11 mouse cellular contexts compared by ENCODE assay signal in the genomic region with DNA sequence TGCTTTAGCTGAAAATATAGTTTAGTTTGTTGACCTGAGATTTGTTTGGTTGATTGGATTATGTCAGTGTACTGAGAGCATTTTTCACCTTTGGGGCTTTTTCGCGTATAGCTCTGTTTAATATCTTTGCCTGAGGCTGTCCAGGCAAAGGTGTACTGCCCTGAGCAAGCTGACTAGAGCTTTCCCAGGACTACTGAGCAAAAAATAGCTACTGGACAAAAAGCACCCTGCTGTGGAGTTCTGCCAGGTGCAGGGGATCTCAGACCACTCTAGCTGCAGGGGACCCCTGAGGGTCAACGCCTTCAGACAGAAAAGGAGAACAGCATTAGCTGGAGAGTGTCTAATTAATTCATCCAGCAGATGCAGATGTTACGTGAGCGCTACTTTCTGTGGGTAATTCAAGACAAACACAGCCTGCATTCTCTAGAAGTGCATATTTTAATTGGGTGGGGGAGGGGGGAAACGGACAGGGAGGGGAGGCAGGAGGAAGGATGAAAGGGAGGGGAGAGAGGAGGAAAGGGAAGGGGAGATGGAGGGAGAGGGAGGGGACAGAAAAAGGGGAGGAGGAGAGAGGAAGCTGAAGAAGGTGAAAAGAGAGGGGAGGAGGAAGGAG.
A peak's percentile ranks its signal among the peaks of the same experiment; 100 is the strongest.
DNase-seq lines count a peak whose midpoint lies in the region; ATAC-seq and TF ChIP-seq lines count a peak whose summit lies in the region.
"Had no signal": no experiment of that assay in that cellular context is flagged by ENCODE, and none has a peak within 500 bp of the region (broad histone marks: within the 10 kb centered on the region; RNA-seq: fewer than 3 reads in every experiment).

No protein-coding gene starts in this region.

- H3K36me3 ChIP-seq in kidney, embryonic 16.5 days (ENCODE audit: insufficient read depth, low read length) = no peaks in the 10 kb centered on the region
- no peaks in the 10 kb centered on the region for H3K36me3 ChIP-seq in forebrain, embryonic 13.5 days (ENCODE audit: poor library complexity, severe bottlenecking)
- H3K36me3 ChIP-seq in limb, embryonic 13.5 days = no peaks in the 10 kb centered on the region
- H3K36me3 ChIP-seq: limb, embryonic 15.5 days had no signal

- no peak for TF ChIP-seq POLR2A in olfactory bulb, adult 2 months (IDR thresholded peaks at IDR 0.05; ENCODE audit: insufficient read depth, low read depth, low read length)

- no peaks in the 10 kb centered on the region for H3K4me1 ChIP-seq in kidney, embryonic 16.5 days (ENCODE audit: insufficient read depth, low read length)
- peaks cover 38% of the 10 kb centered on the region for H3K4me1 ChIP-seq in forebrain, embryonic 13.5 days
- H3K4me1 ChIP-seq in limb, embryonic 13.5 days = peaks cover 5% of the 10 kb centered on the region
- peaks cover 7% of the 10 kb centered on the region for H3K4me1 ChIP-seq in olfactory bulb, adult 2 months (ENCODE audit: control insufficient read depth, insufficient read depth, low read length)
- H3K4me1 ChIP-seq: limb, embryonic 15.5 days had no signal

- H3K9me3 ChIP-seq in kidney, embryonic 16.5 days (ENCODE audit: low read length) = no peaks in the 10 kb centered on the region
- no peaks in the 10 kb centered on the region for H3K9me3 ChIP-seq in forebrain, embryonic 13.5 days (replicated peaks)
- no peaks in the 10 kb centered on the region for H3K9me3 ChIP-seq in limb, embryonic 13.5 days
- H3K9me3 ChIP-seq: limb, embryonic 15.5 days had no signal

- no peak overlapping the region for H3K27ac ChIP-seq in kidney, embryonic 16.5 days (ENCODE audit: low read length)
- H3K27ac ChIP-seq in forebrain, embryonic 13.5 days = peak overlapping the region; percentile 33
- no peak overlapping the region for H3K27ac ChIP-seq in limb, embryonic 13.5 days
- H3K27ac ChIP-seq in olfactory bulb, adult 2 months (ENCODE audit: insufficient read depth, low read depth, low read length) = no peak overlapping the region
- H3K27ac ChIP-seq: gastrocnemius, adult 2 months; limb, embryonic 15.5 days had no signal

- H3K27me3 ChIP-seq in kidney, embryonic 16.5 days (ENCODE audit: insufficient read depth, low read length) = no peaks in the 10 kb centered on the region
- H3K27me3 ChIP-seq in forebrain, embryonic 13.5 days = no peaks in the 10 kb centered on the region
- no peaks in the 10 kb centered on the region for H3K27me3 ChIP-seq in limb, embryonic 13.5 days
- H3K27me3 ChIP-seq: limb, embryonic 15.5 days had no signal

- H3K9ac ChIP-seq in kidney, embryonic 16.5 days (replicated peaks; ENCODE audit: low read length) = no peak overlapping the region
- H3K9ac ChIP-seq in forebrain, embryonic 13.5 days = no peak overlapping the region
- no peak overlapping the region for H3K9ac ChIP-seq in limb, embryonic 13.5 days
- H3K9ac ChIP-seq: limb, embryonic 15.5 days had no signal

- WGBS in kidney, embryonic 16.5 days = 25% methylated on average over 6 of the region's 6 CpGs
- 5% methylated on average over 6 of the region's 6 CpGs for WGBS in forebrain, embryonic 13.5 days
- WGBS in limb, embryonic 13.5 days = 9% methylated on average over 6 of the region's 6 CpGs
- WGBS in olfactory bulb, adult 2 months = 33% methylated on average over 6 of the region's 6 CpGs

- no peak for DNase-seq in kidney, adult 11 months
- DNase-seq in adipocyte (ENCODE audit: low spot score) = no peak
- no peak for DNase-seq in cerebellum, adult 18-20 months
- DNase-seq in adrenal gland, adult 8-10 months = no peak
- DNase-seq: cerebellum, adult 9-11 months; gastrocnemius, adult 2 months had no signal

- 0 out of 2 replicates have a peak overlapping the region, but pooled peaks have one; percentile 10 for H3K4me2 ChIP-seq in kidney, embryonic 16.5 days (replicated peaks; ENCODE audit: low read depth, low read length)
- peak overlapping the region; percentile 48 for H3K4me2 ChIP-seq in forebrain, embryonic 13.5 days
- peak overlapping the region; percentile 39 for H3K4me2 ChIP-seq in limb, embryonic 13.5 days (replicated peaks)
- H3K4me2 ChIP-seq: limb, embryonic 15.5 days had no signal

- no peak overlapping the region for H3K4me3 ChIP-seq in kidney, embryonic 16.5 days (ENCODE audit: low read length)
- H3K4me3 ChIP-seq in forebrain, embryonic 13.5 days = peak overlapping the region; percentile 15; the same call in 1 of the 2 replicates
- H3K4me3 ChIP-seq in limb, embryonic 13.5 days = no peak overlapping the region
- peak overlapping the region; percentile 7; the same call in 1 of the 2 replicates for H3K4me3 ChIP-seq in olfactory bulb, adult 2 months (ENCODE audit: insufficient read depth, low read depth, low read length)
- H3K4me3 ChIP-seq: gastrocnemius, adult 2 months; limb, embryonic 15.5 days had no signal

- TF ChIP-seq CTCF in olfactory bulb, adult 2 months (IDR thresholded peaks at IDR 0.05; ENCODE audit: insufficient read depth, low read depth, low read length) = no peak

- ATAC-seq in kidney, embryonic 16.5 days (ENCODE audit: low FRiP score, low TSS enrichment) = no peak
- ATAC-seq in forebrain, embryonic 13.5 days = peak; percentile 48; the same call in 1 of the 2 replicates
- ATAC-seq in limb, embryonic 13.5 days (ENCODE audit: low FRiP score, low read depth) = peak; percentile 48; the same call in 1 of the 2 replicates

Comparison
In these comparisons a context has a peak if more than half of its experiments do, and no peak if none do; other contexts are left out.
1. H3K4me3 ChIP-seq: peak in forebrain, embryonic 13.5 days (single experiment) and olfactory bulb, adult 2 months (single experiment); none in kidney, embryonic 16.5 days (single experiment) and limb, embryonic 13.5 days (single experiment).
2. Peak in every context shown above with its lines, with median percentiles within 50 percentile points of each other: H3K4me2 ChIP-seq.